ENCODE assay signal across 24 mouse cellular contexts in the genomic region with DNA sequence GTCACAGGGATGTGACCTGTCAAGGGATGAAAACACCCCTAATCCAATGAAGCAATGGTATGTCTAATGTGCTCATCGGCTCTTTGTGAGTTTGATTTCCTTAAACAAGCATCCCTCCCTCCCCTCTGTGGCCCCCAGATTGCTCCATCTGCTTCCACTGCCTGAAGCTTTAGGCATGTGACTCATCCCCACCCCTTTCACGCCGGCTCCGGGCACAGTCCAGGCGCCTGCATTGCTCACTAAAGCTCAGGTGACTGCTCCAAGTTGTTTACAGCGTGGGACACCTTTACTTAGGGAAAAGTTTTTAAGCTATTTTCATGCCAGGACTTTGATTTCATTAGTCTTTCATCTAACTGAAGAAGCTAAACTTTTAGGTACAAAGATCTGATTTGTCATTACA. TPM values are rescaled to one million over a fixed set of nuclear protein-coding genes. Genes with fewer than 3 reads are reported as not detected.
DNase-seq lines count a peak whose midpoint lies in the region; ATAC-seq and TF ChIP-seq lines count a peak whose summit lies in the region.
"Had no signal": no experiment of that assay in that cellular context is flagged by ENCODE, and none has a peak within 500 bp of the region (broad histone marks: within the 10 kb centered on the region; RNA-seq: fewer than 3 reads in every experiment).

No protein-coding gene starts in this region.

- H3K4me3 ChIP-seq in kidney, adult 2 months (ENCODE audit: insufficient read depth, low read depth, low read length): no peak overlapping the region
- H3K4me3 ChIP-seq in lung, postnatal 0 days (ENCODE audit: low read depth, low read length): no peak overlapping the region
- no peak overlapping the region for H3K4me3 ChIP-seq in forebrain, embryonic 13.5 days
- H3K4me3 ChIP-seq: forebrain, embryonic 10.5 days; heart, adult 2 months; hindbrain, embryonic 12.5 days; left cerebral cortex, adult 2 months; midbrain, embryonic 12.5 days; neural tube, embryonic 15.5 days; stomach, embryonic 15.5 days had no signal

- H3K27ac ChIP-seq in kidney, adult 2 months (ENCODE audit: insufficient read depth, low read depth, low read length): no peak overlapping the region
- no peak overlapping the region for H3K27ac ChIP-seq in lung, postnatal 0 days (ENCODE audit: low read length)
- H3K27ac ChIP-seq in forebrain, embryonic 13.5 days: no peak overlapping the region
- H3K27ac ChIP-seq: forebrain, embryonic 10.5 days; heart, adult 2 months; hindbrain, embryonic 12.5 days; left cerebral cortex, adult 2 months; liver, embryonic 14.5 days; midbrain, embryonic 12.5 days; neural tube, embryonic 15.5 days; stomach, embryonic 15.5 days had no signal

- no peaks in the 10 kb centered on the region for H3K9me3 ChIP-seq in lung, postnatal 0 days (ENCODE audit: low read length)
- no peaks in the 10 kb centered on the region for H3K9me3 ChIP-seq in forebrain, embryonic 13.5 days (replicated peaks)
- H3K9me3 ChIP-seq: forebrain, embryonic 10.5 days; hindbrain, embryonic 12.5 days; midbrain, embryonic 12.5 days; neural tube, embryonic 15.5 days; stomach, embryonic 15.5 days had no signal

- no peak overlapping the region for H3K9ac ChIP-seq in lung, postnatal 0 days (replicated peaks; ENCODE audit: low read depth)
- no peak overlapping the region for H3K9ac ChIP-seq in forebrain, embryonic 13.5 days
- H3K9ac ChIP-seq: forebrain, postnatal 0 days; hindbrain, embryonic 12.5 days; liver, embryonic 14.5 days; midbrain, embryonic 12.5 days; neural tube, embryonic 15.5 days; stomach, embryonic 15.5 days had no signal

- no peaks in the 10 kb centered on the region for H3K36me3 ChIP-seq in kidney, adult 2 months (ENCODE audit: control insufficient read depth, insufficient read depth, low read length)
- H3K36me3 ChIP-seq in lung, postnatal 0 days (ENCODE audit: insufficient read depth, low read length): no peaks in the 10 kb centered on the region
- H3K36me3 ChIP-seq in forebrain, embryonic 13.5 days (ENCODE audit: poor library complexity, severe bottlenecking): no peaks in the 10 kb centered on the region
- H3K36me3 ChIP-seq: forebrain, embryonic 10.5 days; hindbrain, embryonic 12.5 days; midbrain, embryonic 12.5 days; neural tube, embryonic 15.5 days; stomach, embryonic 15.5 days had no signal

- DNase-seq in kidney, adult 2 months: peak; percentile 45
- no peak for DNase-seq in kidney, postnatal 14 days
- no peak for DNase-seq in lung, postnatal 0 days (ENCODE audit: low spot score)
- DNase-seq in lung, postnatal 14 days: no peak
- no peak for DNase-seq in layer of hippocampus, postnatal 14 days (ENCODE audit: low spot score in 2 of 2)
- DNase-seq: adrenal gland, postnatal 36 days; B cell, adult 2 months; cerebellum, adult 9-11 months; forebrain, postnatal 0 days; gastrocnemius, postnatal 14 days; heart, adult 2 months; layer of hippocampus, adult 9-11 months; right cerebral cortex, adult 18-20 months; right cerebral cortex, postnatal 4 days; thymus, adult 2 months had no signal

- no peak for TF ChIP-seq POLR2A in kidney, adult 2 months (IDR thresholded peaks at IDR 0.05; ENCODE audit: low read depth, low read length)

- H3K4me1 ChIP-seq in kidney, adult 2 months (ENCODE audit: control insufficient read depth, insufficient read depth, low read length): no peaks in the 10 kb centered on the region
- H3K4me1 ChIP-seq in lung, postnatal 0 days (ENCODE audit: insufficient read depth, low read depth, low read length): no peaks in the 10 kb centered on the region
- H3K4me1 ChIP-seq in forebrain, embryonic 13.5 days: no peaks in the 10 kb centered on the region
- H3K4me1 ChIP-seq: forebrain, embryonic 10.5 days; hindbrain, embryonic 12.5 days; midbrain, embryonic 12.5 days; neural tube, embryonic 15.5 days; stomach, embryonic 15.5 days had no signal

- TF ChIP-seq EP300 in lung, postnatal 0 days (IDR thresholded peaks at IDR 0.05): no peak

- no peaks in the 10 kb centered on the region for H3K27me3 ChIP-seq in kidney, adult 2 months (replicated peaks; ENCODE audit: control insufficient read depth, insufficient read depth, low read length)
- no peaks in the 10 kb centered on the region for H3K27me3 ChIP-seq in lung, postnatal 0 days (replicated peaks; ENCODE audit: insufficient read depth, low read length)
- no peaks in the 10 kb centered on the region for H3K27me3 ChIP-seq in forebrain, embryonic 13.5 days
- H3K27me3 ChIP-seq: hindbrain, embryonic 12.5 days; midbrain, embryonic 12.5 days; neural tube, embryonic 15.5 days; stomach, embryonic 15.5 days had no signal

- TF ChIP-seq CTCF in kidney, adult 2 months (conservative IDR thresholded peaks at IDR 0.05; ENCODE audit: insufficient read depth, insufficient read length, low read depth, low read length): no peak
- TF ChIP-seq CTCF in lung, postnatal 0 days (IDR thresholded peaks at IDR 0.05): no peak

- WGBS in kidney, adult 2 months: 50% methylated on average over 6 of the region's 6 CpGs
- WGBS in lung, postnatal 0 days: 53% methylated on average over 6 of the region's 6 CpGs
- 85% methylated on average over 6 of the region's 6 CpGs for WGBS in forebrain, embryonic 13.5 days

- ATAC-seq in lung, postnatal 0 days: peak; percentile 9; the same call in 1 of the 2 replicates
- peak; percentile 56 for ATAC-seq in granulocyte monocyte progenitor cell, adult 5-6 weeks (replicated peaks; ENCODE audit: poor library complexity, severe bottlenecking)
- ATAC-seq in forebrain, embryonic 13.5 days: no peak
- ATAC-seq: forebrain, postnatal 0 days had no signal

- no peak overlapping the region for H3K4me2 ChIP-seq in lung, postnatal 0 days (replicated peaks; ENCODE audit: low read depth, low read length)
- H3K4me2 ChIP-seq in forebrain, embryonic 13.5 days: no peak overlapping the region
- H3K4me2 ChIP-seq: hindbrain, embryonic 12.5 days; midbrain, embryonic 12.5 days; neural tube, embryonic 15.5 days; stomach, embryonic 15.5 days had no signal

RNA-seq across cellular contexts. Expression of gene Wdfy2, which starts 22.9 kb away (rescaled TPM):
- 7.7 and 8.3 TPM in 2 replicates for polyA plus RNA-seq in kidney, adult 2 months (2012; rRNA removed)
- polyA plus RNA-seq in lung, postnatal 0 days (2015; fragmentation: Nextera tagmentation; extraction: Ambion mirVana): 3.4 and 3.5 TPM in 2 replicates
- total RNA-seq in granulocyte monocyte progenitor cell, adult 5-6 weeks (2014; fragmentation: Nextera tagmentation): 18.9 and 21.0 TPM in 2 replicates
- total RNA-seq in granulocyte monocyte progenitor cell, adult 5-6 weeks (2017): 23.7 and 25.3 TPM in 2 replicates
- total RNA-seq in layer of hippocampus, postnatal 14 days (2021): 10 to 100 TPM; 14.6 TPM
- polyA plus RNA-seq in forebrain, embryonic 13.5 days (2015; fragmentation: Nextera tagmentation; extraction: Ambion mirVana): 7.3 and 8.5 TPM in 2 replicates

RNA-seq across cellular contexts. Expression of gene Ints6, which starts 53.6 kb away (rescaled TPM):
- polyA plus RNA-seq in kidney, adult 2 months (2012; rRNA removed): 3.3 and 4.6 TPM in 2 replicates
- 9.8 and 11.5 TPM in 2 replicates for polyA plus RNA-seq in lung, postnatal 0 days (2015; fragmentation: Nextera tagmentation; extraction: Ambion mirVana)
- 32.1 and 38.8 TPM in 2 replicates for total RNA-seq in granulocyte monocyte progenitor cell, adult 5-6 weeks (2014; fragmentation: Nextera tagmentation)
- 62.6 and 110 TPM in 2 replicates for total RNA-seq in granulocyte monocyte progenitor cell, adult 5-6 weeks (2017)
- total RNA-seq in layer of hippocampus, postnatal 14 days (2021): 10 to 100 TPM; 40.6 to 44.9 TPM
- polyA plus RNA-seq in forebrain, embryonic 13.5 days (2015; fragmentation: Nextera tagmentation; extraction: Ambion mirVana): 17.9 and 19.4 TPM in 2 replicates
